Mouse (Mus musculus): Measurements from ENCODE around the gene Ttyh3.

Gene Ttyh3

GRCm38 (mm10) chr5:140571201-140571600 is 77.6 kb downstream of the Ttyh3 start:
- no peak for DNase-seq
